Mouse (Mus musculus) cerebellum, adult 2 months (tissue): ENCODE results near the gene Il23r.
"Not testable (repeated sequence)": the region's sequence is repeated elsewhere in the genome, so short reads cannot be mapped to it uniquely, and the experiment has no call there.

Source experiments
- CTCF ChIP-seq: fragments of 200-500 bp; IDR thresholded peaks from 2 replicates; pipeline ENCODE4 v1.5.1; 2011; ENCODE audit warnings: low read depth, mild to moderate bottlenecking, control low read depth, low read length, moderate library complexity, borderline replicate concordance; ENCODE audit not compliant: insufficient read depth
- POLR2A ChIP-seq: fragments of 200-500 bp; IDR thresholded peaks from 2 replicates; pipeline ENCODE4 v1.6.1; 2011; ENCODE audit warnings: low read length, control low read depth, borderline replicate concordance; ENCODE audit not compliant: insufficient read depth

GRCm38 (mm10) chr6:67501938-67502337 is 10.3 kb upstream of the Il23r start:
- TF ChIP-seq CTCF, POLR2A: not testable (repeated sequence)
